Mouse (Mus musculus) kidney, embryonic 16.5 days (tissue): ENCODE results near the gene Pdzd7. TPM values are rescaled to one million over a fixed set of nuclear protein-coding genes. Genes with fewer than 3 reads are reported as not detected.
A peak's percentile ranks its signal among the peaks of the same experiment; 100 is the strongest.

Source experiments
- ATAC-seq: fragments of 200-750 bp; cut with Nextera tagmentation; 2 replicates; pipeline ENCODE4 v1.8.0; 2017; ENCODE audit warnings: moderate TSS enrichment; ENCODE audit not compliant: low FRiP score, low TSS enrichment
- H3K27ac ChIP-seq: fragments of 300-500 bp; sonication (generic); 2 replicates; pipeline ENCODE4 v1.5.1; 2014; ENCODE audit warnings: low read length
- H3K27me3 ChIP-seq: fragments of 300-500 bp; sonication (generic); 2 replicates; pipeline ENCODE4 v1.6.1; 2014; ENCODE audit warnings: low read length, control low read depth, mixed read lengths; ENCODE audit not compliant: insufficient read depth
- H3K36me3 ChIP-seq: fragments of 300-500 bp; sonication (generic); 2 replicates; pipeline ENCODE4 v1.6.1; 2014; ENCODE audit warnings: low read length, control low read depth, mixed read lengths; ENCODE audit not compliant: insufficient read depth
- H3K4me1 ChIP-seq: fragments of 300-500 bp; sonication (generic); 2 replicates; pipeline ENCODE4 v1.6.1; 2014; ENCODE audit warnings: low read length, control low read depth, mixed read lengths; ENCODE audit not compliant: insufficient read depth
- H3K4me2 ChIP-seq: fragments of 300-500 bp; sonication (generic); replicated peaks from 2 replicates; pipeline ENCODE4 v1.6.1; 2014; ENCODE audit warnings: low read depth, low read length
- H3K4me3 ChIP-seq: fragments of 300-500 bp; sonication (generic); 2 replicates; pipeline ENCODE4 v1.5.1; 2014; ENCODE audit warnings: mild to moderate bottlenecking, low read length
- H3K9ac ChIP-seq: fragments of 300-500 bp; sonication (generic); replicated peaks from 2 replicates; pipeline ENCODE4 v1.6.1; 2014; ENCODE audit warnings: low read length
- H3K9me3 ChIP-seq: fragments of 300-500 bp; sonication (generic); 2 replicates; pipeline ENCODE4 v1.6.1; 2016; ENCODE audit warnings: low read length, control low read depth
- WGBS: fragments of 180-500 bp; shearing (Covaris S2); extraction: QIAGEN DNeasy Blood & Tissue Kit; methylation state at CpG from one replicate; pipeline ENCODE4 v1.1.7; 2014; 5-methylcytosine and 5-hydroxymethylcytosine counted together
- polyA plus RNA-seq: library from polyadenylated mRNA; unstranded; fragments of >200 nt; fragmentation: Nextera tagmentation; extraction: Ambion mirVana; gene quantifications from 2 replicates; pipeline ENCODE4 v1.2.1, GENCODE M21; 2015

Pdzd7 gene
- polyA plus RNA-seq, 1 experiment from 2014 or later: 0.89 TPM

- Histone ChIP-seq H3K4me2 (peak overlapping the region; percentile 99), H3K9me3 (no peaks in the 10 kb centered on the region), H3K4me3 (peak overlapping the region; percentile 65), H3K4me1 (peaks cover 47% of the 10 kb centered on the region), H3K27ac (no peak overlapping the region), H3K36me3 (no peaks in the 10 kb centered on the region), H3K27me3 (no peaks in the 10 kb centered on the region), H3K9ac (no peak overlapping the region; the same call in 1 of the 2 replicates)
- WGBS: 16% methylated on average over 9 of the region's 9 CpGs
- no peak for ATAC-seq
These were observed 57.2 kb downstream of the Pdzd7 start for GRCm38 (mm10) chr19:44988321-44988720.

- Histone ChIP-seq H3K36me3 (no peaks in the 10 kb centered on the region), H3K9ac (no peak overlapping the region), H3K4me3 (no peak overlapping the region), H3K27ac (no peak overlapping the region), H3K4me1 (peaks cover 47% of the 10 kb centered on the region), H3K9me3 (no peaks in the 10 kb centered on the region), H3K27me3 (no peaks in the 10 kb centered on the region), H3K4me2 (no peak overlapping the region)
- 60% methylated on average over 6 of the region's 6 CpGs for WGBS
- ATAC-seq: no peak
These were observed 57.7 kb downstream of the Pdzd7 start for GRCm38 (mm10) chr19:44987851-44988250.

GRCm38 (mm10) chr19:44987004-44987403, 58.5 kb downstream of the Pdzd7 start:
- no peak overlapping the region for H3K4me3 ChIP-seq
- no peaks in the 10 kb centered on the region for H3K9me3 ChIP-seq
- H3K36me3 ChIP-seq: peaks cover 5% of the 10 kb centered on the region; the same call in 1 of the 2 replicates
- ATAC-seq: no peak
- peaks cover 40% of the 10 kb centered on the region for H3K4me1 ChIP-seq
- H3K27me3 ChIP-seq: no peaks in the 10 kb centered on the region
- no peak overlapping the region for H3K27ac ChIP-seq
- no peak overlapping the region for H3K4me2 ChIP-seq
- H3K9ac ChIP-seq: no peak overlapping the region
- WGBS: 65% methylated on average over 6 of the region's 6 CpGs

- no peaks in the 10 kb centered on the region for H3K27me3 ChIP-seq
- ATAC-seq: no peak
- H3K36me3 ChIP-seq: peaks cover 18% of the 10 kb centered on the region
- no peak overlapping the region for H3K4me2 ChIP-seq
- H3K9me3 ChIP-seq: no peaks in the 10 kb centered on the region
- no peak overlapping the region for H3K4me3 ChIP-seq
- peak overlapping the region; percentile 11; the same call in 1 of the 2 replicates for H3K27ac ChIP-seq
- peaks cover 23% of the 10 kb centered on the region for H3K4me1 ChIP-seq
- H3K9ac ChIP-seq: no peak overlapping the region
- 43% methylated on average over 5 of the region's 5 CpGs for WGBS
These were observed 60.1 kb downstream of the Pdzd7 start for GRCm38 (mm10) chr19:44985159-44985988.

GRCm38 (mm10) chr19:44984420-44984819, 61.1 kb downstream of the Pdzd7 start:
- Histone ChIP-seq H3K4me3 (no peak overlapping the region), H3K9ac (no peak overlapping the region), H3K4me1 (peaks cover 14% of the 10 kb centered on the region), H3K27ac (no peak overlapping the region), H3K36me3 (peaks cover 24% of the 10 kb centered on the region), H3K9me3 (no peaks in the 10 kb centered on the region), H3K27me3 (no peaks in the 10 kb centered on the region), H3K4me2 (no peak overlapping the region)
- 95% methylated on average over 4 of the region's 4 CpGs for WGBS
- ATAC-seq: no peak

- H3K9ac ChIP-seq: no peak overlapping the region
- H3K27me3 ChIP-seq: no peaks in the 10 kb centered on the region
- no peaks in the 10 kb centered on the region for H3K9me3 ChIP-seq
- no peak overlapping the region for H3K4me2 ChIP-seq
- H3K4me1 ChIP-seq: peaks cover 8% of the 10 kb centered on the region; the same call in 1 of the 2 replicates
- WGBS: 93% methylated on average over 6 of the region's 6 CpGs
- H3K27ac ChIP-seq: no peak overlapping the region
- no peak for ATAC-seq
- H3K36me3 ChIP-seq: peaks cover 26% of the 10 kb centered on the region
- no peak overlapping the region for H3K4me3 ChIP-seq
These were observed 62.2 kb downstream of the Pdzd7 start for GRCm38 (mm10) chr19:44983366-44983765.

GRCm38 (mm10) chr19:44982477-44983115, 62.9 kb downstream of the Pdzd7 start:
- no peak for ATAC-seq
- 0 out of 2 replicates have a peak, but pooled peaks cover 6% of the 10 kb centered on the region for H3K4me1 ChIP-seq
- WGBS: 73% methylated on average over 7 of the region's 7 CpGs
- H3K27ac ChIP-seq: no peak overlapping the region; the same call in 1 of the 2 replicates
- H3K27me3 ChIP-seq: no peaks in the 10 kb centered on the region
- no peak overlapping the region for H3K4me3 ChIP-seq
- no peak overlapping the region for H3K4me2 ChIP-seq
- H3K36me3 ChIP-seq: peaks cover 33% of the 10 kb centered on the region
- no peaks in the 10 kb centered on the region for H3K9me3 ChIP-seq
- H3K9ac ChIP-seq: no peak overlapping the region

GRCm38 (mm10) chr19:44980787-44981186, 64.7 kb downstream of the Pdzd7 start:
- 93% methylated on average over 2 of the region's 2 CpGs for WGBS
- Histone ChIP-seq H3K36me3 (peaks cover 49% of the 10 kb centered on the region), H3K4me2 (no peak overlapping the region), H3K27me3 (no peaks in the 10 kb centered on the region), H3K9ac (no peak overlapping the region), H3K4me3 (no peak overlapping the region), H3K4me1 (0 out of 2 replicates have a peak, but pooled peaks cover 6% of the 10 kb centered on the region), H3K27ac (no peak overlapping the region), H3K9me3 (no peaks in the 10 kb centered on the region)
- ATAC-seq: no peak

GRCm38 (mm10) chr19:44977148-44977547, 68.4 kb downstream of the Pdzd7 start:
- Histone ChIP-seq H3K36me3 (peaks cover 80% of the 10 kb centered on the region), H3K4me1 (no peaks in the 10 kb centered on the region), H3K27ac (no peak overlapping the region), H3K9me3 (no peaks in the 10 kb centered on the region), H3K4me3 (no peak overlapping the region), H3K9ac (no peak overlapping the region), H3K4me2 (no peak overlapping the region), H3K27me3 (no peaks in the 10 kb centered on the region)
- 91% methylated on average over 6 of the region's 6 CpGs for WGBS
- ATAC-seq: no peak
